Mouse (Mus musculus) midbrain, embryonic 13.5 days (tissue): ENCODE data around the gene Yipf3. TPM values are rescaled to one million over a fixed set of nuclear protein-coding genes. Genes with fewer than 3 reads are reported as not detected.

Experiments
- ATAC-seq: fragments of 200-750 bp; cut with Nextera tagmentation; 2 replicates; pipeline ENCODE4 v1.8.0; 2017; ENCODE audit warnings: mild to moderate bottlenecking, moderate TSS enrichment, moderate library complexity
- H3K27ac ChIP-seq: fragments of 300-500 bp; sonication (generic); 2 replicates; pipeline ENCODE4 v1.5.1; 2015; ENCODE audit warnings: inconsistent platforms, mild to moderate bottlenecking, moderate library complexity
- H3K27me3 ChIP-seq: fragments of 300-500 bp; sonication (generic); 2 replicates; pipeline ENCODE4 v1.6.1; 2015; ENCODE audit warnings: mild to moderate bottlenecking, inconsistent platforms
- H3K36me3 ChIP-seq: fragments of 300-500 bp; sonication (generic); 2 replicates; pipeline ENCODE4 v1.6.1; 2015; ENCODE audit warnings: mild to moderate bottlenecking, inconsistent platforms
- H3K4me1 ChIP-seq: fragments of 300-500 bp; sonication (generic); replicated peaks from 2 replicates; pipeline ENCODE4 v1.6.1; 2015; ENCODE audit warnings: inconsistent platforms
- H3K4me2 ChIP-seq: fragments of 300-500 bp; sonication (generic); replicated peaks from 2 replicates; pipeline ENCODE4 v1.6.1; 2015; ENCODE audit warnings: moderate library complexity, mild to moderate bottlenecking, inconsistent platforms
- H3K4me3 ChIP-seq: fragments of 300-500 bp; sonication (generic); replicated peaks from 2 replicates; pipeline ENCODE4 v1.5.1; 2015; ENCODE audit warnings: mild to moderate bottlenecking, inconsistent platforms
- H3K9ac ChIP-seq: fragments of 300-500 bp; sonication (generic); replicated peaks from 2 replicates; pipeline ENCODE4 v1.6.1; 2015; ENCODE audit warnings: mild to moderate bottlenecking, inconsistent platforms
- H3K9me3 ChIP-seq: fragments of 300-500 bp; sonication (generic); 2 replicates; pipeline ENCODE4 v1.6.1; 2016; ENCODE audit warnings: mild to moderate bottlenecking, inconsistent platforms
- WGBS: fragments of 180-500 bp; shearing (Covaris S2); methylation state at CpG from one replicate; pipeline ENCODE4 v1.1.7; 2015; 5-methylcytosine and 5-hydroxymethylcytosine counted together
- polyA plus RNA-seq: library from polyadenylated mRNA; unstranded; fragments of >200 nt; fragmentation: Nextera tagmentation; extraction: Ambion mirVana; gene quantifications from 2 replicates; pipeline ENCODE4 v1.2.1, GENCODE M21; 2015

The Yipf3 gene
- polyA plus RNA-seq, 1 experiment from 2014 or later, result 91.6 TPM

- Histone ChIP-seq H3K9ac (no peak overlapping the region), H3K36me3 (peaks cover 46% of the 10 kb centered on the region), H3K4me2 (no peak overlapping the region), H3K4me3 (no peak overlapping the region), H3K27me3 (no peaks in the 10 kb centered on the region), H3K9me3 (no peaks in the 10 kb centered on the region), H3K27ac (no peak overlapping the region), H3K4me1 (no peaks in the 10 kb centered on the region)
- 81% methylated on average over 6 of the region's 6 CpGs for WGBS
- no peak for ATAC-seq
These were observed 26.6 kb downstream of the Yipf3 start for GRCm38 (mm10) chr17:46274465-46274864.

GRCm38 (mm10) chr17:46275034-46275433, 27.2 kb downstream of the Yipf3 start:
- H3K4me1 ChIP-seq, result no peaks in the 10 kb centered on the region
- H3K4me3 ChIP-seq, result no peak overlapping the region
- H3K27me3 ChIP-seq, result no peaks in the 10 kb centered on the region
- no peak overlapping the region for H3K4me2 ChIP-seq
- 93% methylated on average over 6 of the region's 6 CpGs for WGBS
- ATAC-seq, result no peak
- no peak overlapping the region for H3K27ac ChIP-seq
- peaks cover 41% of the 10 kb centered on the region for H3K36me3 ChIP-seq
- H3K9me3 ChIP-seq, result no peaks in the 10 kb centered on the region
- H3K9ac ChIP-seq, result no peak overlapping the region

GRCm38 (mm10) chr17:46275506-46275905, 27.6 kb downstream of the Yipf3 start:
- no peak overlapping the region for H3K27ac ChIP-seq
- no peak overlapping the region for H3K4me2 ChIP-seq
- no peak for ATAC-seq
- H3K4me3 ChIP-seq, result no peak overlapping the region
- H3K36me3 ChIP-seq, result peaks cover 36% of the 10 kb centered on the region
- H3K9me3 ChIP-seq, result no peaks in the 10 kb centered on the region
- H3K4me1 ChIP-seq, result no peaks in the 10 kb centered on the region
- WGBS, result 94% methylated on average over 10 of the region's 10 CpGs
- H3K9ac ChIP-seq, result no peak overlapping the region
- no peaks in the 10 kb centered on the region for H3K27me3 ChIP-seq

- Histone ChIP-seq H3K4me3 (no peak overlapping the region), H3K9ac (no peak overlapping the region), H3K27me3 (no peaks in the 10 kb centered on the region), H3K4me1 (peaks cover 15% of the 10 kb centered on the region), H3K36me3 (peaks cover 19% of the 10 kb centered on the region), H3K9me3 (no peaks in the 10 kb centered on the region), H3K4me2 (no peak overlapping the region), H3K27ac (no peak overlapping the region)
- ATAC-seq, result no peak
- WGBS, result 85% methylated on average over 4 of the region's 4 CpGs
These were observed 29.7 kb downstream of the Yipf3 start for GRCm38 (mm10) chr17:46277586-46277985.

- H3K9ac ChIP-seq, result no peak overlapping the region
- no peak overlapping the region for H3K4me2 ChIP-seq
- peaks cover 19% of the 10 kb centered on the region for H3K36me3 ChIP-seq
- WGBS, result 91% methylated on average over 12 of the region's 12 CpGs
- H3K27ac ChIP-seq, result no peak overlapping the region
- no peaks in the 10 kb centered on the region for H3K9me3 ChIP-seq
- H3K4me3 ChIP-seq, result no peak overlapping the region
- ATAC-seq, result no peak
- H3K4me1 ChIP-seq, result peaks cover 18% of the 10 kb centered on the region
- H3K27me3 ChIP-seq, result no peaks in the 10 kb centered on the region
These were observed 30.3 kb downstream of the Yipf3 start for GRCm38 (mm10) chr17:46278011-46278765.

GRCm38 (mm10) chr17:46282483-46283123, 34.7 kb downstream of the Yipf3 start, which contains the start of gene Tjap1:
Tjap1 (minus strand) TSS chr17:46283026.
- H3K27ac ChIP-seq, result peak within 1 kb of the TSS; percentile 14; the same call in 1 of the 2 replicates
- ATAC-seq, result peak; percentile 97
- H3K9me3 ChIP-seq, result no peaks in the 10 kb centered on the region
- H3K9ac ChIP-seq, result peak within 1 kb of the TSS; percentile 78
- WGBS, result under 1% methylated on average over 37 of the region's 37 CpGs
- peaks cover 16% of the 10 kb centered on the region for H3K36me3 ChIP-seq
- no peaks in the 10 kb centered on the region for H3K27me3 ChIP-seq
- peak within 1 kb of the TSS; percentile 56 for H3K4me3 ChIP-seq
- H3K4me1 ChIP-seq, result peaks cover 24% of the 10 kb centered on the region
- peak within 1 kb of the TSS; percentile 91 for H3K4me2 ChIP-seq

GRCm38 (mm10) chr17:46283140-46283539, 35.3 kb downstream of the Yipf3 start:
- Histone ChIP-seq H3K9ac (no peak overlapping the region; the same call in 1 of the 2 replicates), H3K27ac (0 out of 2 replicates have a peak overlapping the region, but pooled peaks have one; percentile 14), H3K4me3 (peak overlapping the region; percentile 56), H3K36me3 (peaks cover 12% of the 10 kb centered on the region), H3K27me3 (no peaks in the 10 kb centered on the region), H3K9me3 (no peaks in the 10 kb centered on the region), H3K4me1 (peaks cover 28% of the 10 kb centered on the region), H3K4me2 (peak overlapping the region; percentile 91)
- 26% methylated on average over 9 of the region's 9 CpGs for WGBS
- no peak for ATAC-seq

- Histone ChIP-seq H3K4me1 (peaks cover 28% of the 10 kb centered on the region), H3K9me3 (no peaks in the 10 kb centered on the region), H3K4me3 (no peak overlapping the region), H3K27me3 (no peaks in the 10 kb centered on the region), H3K4me2 (no peak overlapping the region), H3K9ac (no peak overlapping the region), H3K36me3 (0 out of 2 replicates have a peak, but pooled peaks cover 6% of the 10 kb centered on the region), H3K27ac (no peak overlapping the region)
- WGBS, result 87% methylated on average over 8 of the region's 8 CpGs
- ATAC-seq, result no peak
These were observed 36.0 kb downstream of the Yipf3 start for GRCm38 (mm10) chr17:46283911-46284310.

GRCm38 (mm10) chr17:46284653-46285052, 36.8 kb downstream of the Yipf3 start:
- Histone ChIP-seq H3K27me3 (no peaks in the 10 kb centered on the region), H3K27ac (no peak overlapping the region), H3K4me2 (no peak overlapping the region), H3K4me3 (no peak overlapping the region), H3K9ac (no peak overlapping the region; the same call in 1 of the 2 replicates), H3K36me3 (no peaks in the 10 kb centered on the region), H3K9me3 (no peaks in the 10 kb centered on the region), H3K4me1 (peaks cover 28% of the 10 kb centered on the region)
- 62% methylated on average over 7 of the region's 7 CpGs for WGBS
- no peak for ATAC-seq

GRCm38 (mm10) chr17:46285407-46285806, 37.5 kb downstream of the Yipf3 start:
- Histone ChIP-seq H3K9me3 (no peaks in the 10 kb centered on the region), H3K27me3 (no peaks in the 10 kb centered on the region), H3K36me3 (no peaks in the 10 kb centered on the region), H3K4me2 (no peak overlapping the region), H3K9ac (no peak overlapping the region), H3K27ac (no peak overlapping the region), H3K4me1 (peaks cover 28% of the 10 kb centered on the region), H3K4me3 (no peak overlapping the region)
- WGBS, result 77% methylated on average over 6 of the region's 6 CpGs
- no peak for ATAC-seq

- no peak overlapping the region for H3K4me3 ChIP-seq
- no peak overlapping the region for H3K4me2 ChIP-seq
- WGBS, result 58% methylated on average over 11 of the region's 11 CpGs
- no peak overlapping the region for H3K9ac ChIP-seq
- no peaks in the 10 kb centered on the region for H3K27me3 ChIP-seq
- no peak for ATAC-seq
- no peak overlapping the region for H3K27ac ChIP-seq
- no peaks in the 10 kb centered on the region for H3K36me3 ChIP-seq
- H3K9me3 ChIP-seq, result no peaks in the 10 kb centered on the region
- peaks cover 13% of the 10 kb centered on the region for H3K4me1 ChIP-seq
These were observed 39.8 kb downstream of the Yipf3 start for GRCm38 (mm10) chr17:46287678-46288095.

- Histone ChIP-seq H3K4me3 (peak overlapping the region; percentile 75), H3K9me3 (no peaks in the 10 kb centered on the region), H3K36me3 (no peaks in the 10 kb centered on the region), H3K27me3 (peaks cover 68% of the 10 kb centered on the region), H3K4me2 (peak overlapping the region; percentile 99), H3K4me1 (peaks cover 19% of the 10 kb centered on the region), H3K27ac (peak overlapping the region; percentile 68; the same call in 1 of the 2 replicates), H3K9ac (no peak overlapping the region)
- no peak for ATAC-seq
- WGBS, result 50% methylated on average over 6 of the region's 6 CpGs
These were observed 48.7 kb downstream of the Yipf3 start for GRCm38 (mm10) chr17:46296601-46297000.
